Mouse (Mus musculus) MEL (cell line): Measurements from ENCODE around the gene Pde11a.

Experiments used
- CTCF ChIP-seq, 3 experiments: IDR thresholded peaks in 2 of 3; conservative IDR thresholded peaks in 1 of 3; 2 replicates each; pipeline ENCODE4 v1.5.1; 2011 to 2012; ENCODE audit warnings: low read length in 3 of 3, low read depth in 2 of 3, mild to moderate bottlenecking in 2 of 3, improper control_type of control experiment in 1 of 3, inconsistent platforms in 1 of 3, mixed read lengths in 1 of 3, moderate library complexity in 1 of 3; ENCODE audit not compliant: control insufficient read depth in 1 of 3, insufficient read depth in 1 of 3, poor library complexity in 1 of 3, severe bottlenecking in 1 of 3
- E2F4 ChIP-seq: IDR thresholded peaks from 2 replicates; pipeline ENCODE4 v1.6.1; 2011; ENCODE audit warnings: low read depth, low read length, improper control_type of control experiment, borderline replicate concordance
- JUND ChIP-seq: IDR thresholded peaks from 2 replicates; pipeline ENCODE4 v1.6.1; 2011; ENCODE audit warnings: low read depth, mild to moderate bottlenecking, improper control_type of control experiment, low read length
- MAFK ChIP-seq: IDR thresholded peaks from 2 replicates; pipeline ENCODE4 v1.6.1; 2011; ENCODE audit warnings: low read depth, mild to moderate bottlenecking, low read length, improper control_type of control experiment, borderline replicate concordance
- MAZ ChIP-seq: IDR thresholded peaks from 2 replicates; pipeline ENCODE4 v1.6.1; 2012; ENCODE audit warnings: low read depth, mild to moderate bottlenecking, inconsistent platforms, low read length, improper control_type of control experiment

GRCm38 (mm10) chr2:76060207-76060606 lies 278.4 kb downstream of the Pde11a start:
- TF ChIP-seq E2F4: no peak
- no peak for TF ChIP-seq CTCF (IDR thresholded peaks at IDR 0.05 in 2 of 3, conservative IDR thresholded peaks at IDR 0.05 in 1 of 3; ENCODE audit: control insufficient read depth in 1 of 3, insufficient read depth in 1 of 3, low read depth in 2 of 3, low read length in 3 of 3, poor library complexity in 1 of 3, severe bottlenecking in 1 of 3)
- no peak for TF ChIP-seq JUND
- TF ChIP-seq MAZ: no peak
- no peak for TF ChIP-seq MAFK
